Mouse (Mus musculus): ENCODE data around the gene Arx.

Arx gene

GRCm38 (mm10) chrX:93286291-93286893, at the start of gene Arx:
Gene Arx (plus strand): TSS chrX:93286445.
- in situ Hi-C loops (cut with MboI, MseI) = no loop called here

GRCm38 (mm10) chrX:93251329-93251728, 34.9 kb upstream of the Arx start:
- in situ Hi-C loops (cut with MboI, MseI) = no loop called here

GRCm38 (mm10) chrX:93275689-93276088, 10.6 kb upstream of the Arx start:
- in situ Hi-C loops (cut with MboI, MseI) = no loop called here

GRCm38 (mm10) chrX:93279940-93280339, 6.3 kb upstream of the Arx start:
- in situ Hi-C loops (cut with MboI, MseI) = no loop called here

DNA sequence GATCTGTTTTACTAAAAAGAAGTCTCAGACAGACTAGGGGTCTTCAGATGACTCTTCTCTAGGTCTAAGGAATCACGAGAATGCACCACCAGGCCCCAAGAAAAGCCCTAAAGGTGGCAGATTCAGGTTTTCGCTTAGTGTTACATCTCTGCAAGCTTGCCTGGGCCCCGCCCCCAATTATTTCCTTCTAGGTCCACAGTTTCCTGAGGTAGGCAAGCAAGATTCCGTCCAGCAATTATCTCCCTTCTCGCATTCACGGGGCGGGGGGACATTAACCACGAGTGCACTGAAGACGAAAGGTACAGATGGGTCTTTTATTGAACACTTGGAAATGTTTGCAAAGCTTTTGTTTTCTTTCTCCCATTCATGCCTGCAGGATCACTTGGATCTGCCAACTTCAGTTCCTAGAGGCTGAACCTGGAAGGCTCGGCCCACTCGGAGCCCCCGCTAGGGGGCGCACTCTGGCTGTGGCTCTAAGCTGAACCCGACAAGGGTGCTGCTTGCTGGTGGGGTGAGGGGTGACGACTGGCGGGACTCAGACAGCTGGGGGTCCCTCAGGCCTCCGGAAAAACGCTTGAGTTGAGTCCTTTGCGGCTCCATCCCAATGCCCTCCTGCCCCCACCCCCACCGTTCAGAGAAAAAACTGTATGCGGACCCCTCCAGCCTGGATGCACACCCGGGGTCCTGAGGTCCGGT, 5.1 kb upstream of the Arx start:
- in situ Hi-C loops (cut with MboI, MseI) = no loop called here

DNA sequence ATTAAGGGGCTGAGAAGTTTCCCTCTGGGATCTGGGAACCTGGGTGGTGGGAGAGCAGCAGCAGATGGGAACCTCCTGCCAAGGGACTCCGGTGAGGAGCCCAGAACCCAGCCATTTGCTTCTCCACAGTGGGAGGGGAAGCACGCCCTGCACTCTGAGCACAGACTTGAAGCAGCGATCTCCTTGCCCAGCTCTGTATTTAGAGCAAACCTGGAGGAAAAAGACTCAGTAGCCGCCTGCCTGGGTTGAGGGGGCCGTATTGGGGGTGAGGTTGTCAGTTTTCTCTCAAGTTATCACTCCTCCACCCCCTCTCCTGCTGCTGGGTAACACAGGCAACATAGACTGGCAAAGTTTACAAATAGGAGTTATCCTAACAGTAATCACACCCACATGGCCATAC, 4.5 kb upstream of the Arx start:
- in situ Hi-C loops (cut with MboI, MseI) = no loop called here

DNA sequence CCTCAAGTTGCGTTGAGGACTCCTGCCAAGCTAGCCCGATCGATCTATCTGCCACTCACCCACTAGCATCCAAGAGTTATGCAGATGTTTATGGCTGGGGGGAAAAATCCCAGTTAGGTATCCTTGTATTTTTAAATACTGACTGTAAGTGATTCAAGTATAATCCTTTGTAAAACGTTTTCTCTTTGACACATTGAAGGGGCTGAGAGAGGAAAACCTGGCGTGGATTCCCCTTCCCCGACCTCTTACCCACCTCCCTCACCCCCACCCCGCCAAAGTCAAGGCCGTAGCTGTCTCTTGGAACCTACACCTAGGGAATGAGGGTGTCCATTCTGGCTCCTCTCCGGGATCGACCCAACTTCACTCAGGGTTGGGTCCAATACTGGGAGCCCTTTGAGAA, 1.2 kb upstream of the Arx start:
- in situ Hi-C loops (cut with MboI, MseI) = no loop called here

GRCm38 (mm10) chrX:93288339-93288738, 2.1 kb downstream of the Arx start:
- in situ Hi-C loops (cut with MboI, MseI) = no loop called here

DNA sequence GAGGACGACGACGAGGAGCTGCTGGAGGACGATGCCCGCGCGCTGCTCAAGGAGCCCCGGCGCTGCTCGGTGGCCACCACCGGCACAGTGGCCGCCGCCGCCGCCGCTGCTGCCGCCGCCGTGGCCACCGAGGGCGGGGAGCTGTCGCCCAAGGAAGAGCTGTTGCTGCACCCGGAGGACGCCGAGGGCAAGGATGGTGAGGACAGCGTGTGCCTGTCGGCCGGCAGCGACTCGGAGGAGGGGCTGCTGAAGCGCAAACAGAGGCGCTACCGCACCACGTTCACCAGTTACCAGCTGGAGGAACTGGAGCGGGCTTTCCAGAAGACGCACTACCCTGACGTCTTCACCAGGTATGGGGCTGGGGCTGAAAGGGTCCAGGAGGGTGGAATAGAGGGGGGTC, 2.8 kb downstream of the Arx start:
- in situ Hi-C loops (cut with MboI, MseI) = no loop called here

DNA sequence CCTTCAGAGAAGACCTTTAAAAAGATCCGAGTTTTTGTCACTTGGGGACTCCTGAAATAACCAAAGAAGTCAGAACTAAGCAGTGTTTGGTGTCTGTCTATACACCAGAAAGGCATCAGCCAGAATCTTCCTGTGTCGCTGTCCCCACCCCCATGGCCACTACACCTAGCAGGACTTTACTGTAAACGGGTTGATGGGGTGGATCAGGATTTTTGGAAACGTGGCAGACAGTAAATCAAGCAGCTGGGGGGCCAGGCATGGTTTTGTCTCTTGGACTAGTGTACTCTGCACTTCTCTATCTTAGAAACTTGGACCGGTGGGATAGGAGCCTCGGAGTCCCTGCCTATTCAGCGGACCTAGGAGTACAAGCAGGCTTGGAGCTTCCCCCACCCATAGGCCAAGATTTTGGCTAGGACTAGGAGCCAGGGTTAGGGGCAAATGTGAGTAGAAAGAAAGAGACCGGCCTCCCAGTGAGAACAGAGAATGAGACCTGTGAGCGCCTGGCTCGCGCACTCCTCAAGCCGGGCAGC, 3.7 kb downstream of the Arx start:
- in situ Hi-C loops (cut with MboI, MseI) = no loop called here

DNA sequence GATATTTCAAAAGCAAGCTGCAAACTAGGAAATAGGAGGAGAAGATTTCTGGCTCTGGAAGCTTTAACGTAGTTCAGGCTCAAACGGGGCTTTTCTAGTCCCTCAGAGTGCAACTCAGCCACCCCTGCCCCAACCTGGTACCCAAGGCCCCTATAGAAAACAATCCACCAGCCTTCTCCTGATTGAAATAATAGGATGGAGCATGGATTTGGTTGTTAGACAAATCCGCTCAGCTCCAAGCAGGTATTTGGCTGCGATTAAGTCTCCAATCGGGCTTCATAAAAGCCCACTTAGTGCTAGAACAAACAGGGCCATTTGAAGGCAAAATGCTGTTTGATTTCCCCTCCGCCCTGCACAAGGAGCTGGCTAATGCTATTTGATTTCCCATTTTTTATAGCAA, 5.8 kb downstream of the Arx start:
- in situ Hi-C loops (cut with MboI, MseI) = no loop called here

GRCm38 (mm10) chrX:93294736-93295490, 8.7 kb downstream of the Arx start:
- in situ Hi-C loops (cut with MboI, MseI) = no loop called here

DNA sequence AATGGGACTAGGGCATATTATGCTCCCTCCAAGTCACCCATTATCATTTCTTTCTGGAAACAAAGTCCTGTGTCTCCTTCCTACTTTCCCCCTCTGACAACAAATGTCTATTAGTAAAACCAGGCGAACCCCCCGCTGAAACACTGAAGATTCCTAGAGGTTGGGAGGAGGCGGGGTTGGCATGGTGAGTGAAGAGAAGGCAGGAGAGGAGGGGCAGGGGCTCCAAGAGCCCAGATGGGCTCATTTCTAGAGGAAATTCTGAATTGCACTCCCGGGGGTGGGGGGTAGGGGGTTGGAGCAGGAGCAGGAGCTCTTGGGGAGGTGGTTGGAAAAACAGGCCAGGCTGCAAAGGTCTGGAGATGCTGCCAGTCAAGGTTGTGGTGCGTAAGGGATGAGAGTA, 9.6 kb downstream of the Arx start:
- in situ Hi-C loops (cut with MboI, MseI) = no loop called here

GRCm38 (mm10) chrX:93297001-93297441, 10.8 kb downstream of the Arx start:
- in situ Hi-C loops (cut with MboI, MseI) = no loop called here

- in situ Hi-C loops (cut with MboI, MseI) = no loop called here
Observed at GRCm38 (mm10) chrX:93299046-93299626, 12.9 kb downstream of the Arx start.

- in situ Hi-C loops (cut with MboI, MseI) = no loop called here
Observed at GRCm38 (mm10) chrX:93299771-93300170, 13.5 kb downstream of the Arx start.

DNA sequence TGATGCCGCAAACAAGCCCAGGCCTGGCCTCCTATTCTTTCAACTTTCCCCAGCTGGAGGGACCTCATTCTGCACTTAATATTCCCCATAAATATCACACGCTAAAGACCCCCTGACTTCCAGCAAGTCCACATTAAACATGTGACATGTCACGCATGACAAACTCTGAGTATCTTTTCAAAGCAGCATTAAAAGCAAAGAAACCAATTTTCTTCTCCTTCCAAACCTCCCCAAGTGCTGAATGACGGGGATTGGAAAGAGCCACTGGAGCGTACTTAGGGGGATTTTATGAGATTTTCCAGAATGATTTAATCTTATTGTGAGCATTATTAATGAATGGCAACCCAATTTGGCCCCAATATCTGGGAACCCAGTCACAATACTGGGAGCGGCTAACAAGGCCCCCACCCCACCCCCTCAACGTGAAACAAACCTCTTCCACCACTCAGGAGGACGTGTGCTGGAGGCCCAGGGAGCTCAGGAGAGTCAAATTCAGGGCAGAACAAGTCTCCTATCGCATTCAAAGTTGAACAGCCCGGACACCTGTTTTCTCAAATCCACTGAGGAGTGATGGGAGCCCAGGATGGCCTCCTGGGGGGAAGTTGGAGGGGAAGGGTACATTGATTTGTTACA, 14.1 kb downstream of the Arx start:
- in situ Hi-C loops (cut with MboI, MseI) = no loop called here

DNA sequence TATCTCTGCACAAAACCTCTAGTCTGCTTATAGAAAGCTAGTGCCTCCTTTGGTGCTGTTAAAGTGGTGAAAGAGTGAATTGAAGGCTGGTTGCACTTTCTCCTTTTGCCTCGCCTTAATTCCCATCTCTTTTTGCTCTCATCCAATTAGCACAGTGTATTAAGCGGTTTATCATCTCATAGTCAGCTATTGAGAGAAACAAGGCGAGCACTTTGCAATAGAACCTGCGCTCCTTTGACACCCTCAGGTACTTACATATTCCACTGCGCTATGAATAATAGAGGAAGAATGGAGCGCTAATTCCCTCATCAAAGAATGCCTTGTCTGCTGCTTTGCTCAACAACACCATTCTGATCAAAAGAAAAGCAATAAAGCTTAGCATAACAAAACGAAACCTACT, 15.6 kb downstream of the Arx start:
- in situ Hi-C loops (cut with MboI, MseI) = no loop called here

DNA sequence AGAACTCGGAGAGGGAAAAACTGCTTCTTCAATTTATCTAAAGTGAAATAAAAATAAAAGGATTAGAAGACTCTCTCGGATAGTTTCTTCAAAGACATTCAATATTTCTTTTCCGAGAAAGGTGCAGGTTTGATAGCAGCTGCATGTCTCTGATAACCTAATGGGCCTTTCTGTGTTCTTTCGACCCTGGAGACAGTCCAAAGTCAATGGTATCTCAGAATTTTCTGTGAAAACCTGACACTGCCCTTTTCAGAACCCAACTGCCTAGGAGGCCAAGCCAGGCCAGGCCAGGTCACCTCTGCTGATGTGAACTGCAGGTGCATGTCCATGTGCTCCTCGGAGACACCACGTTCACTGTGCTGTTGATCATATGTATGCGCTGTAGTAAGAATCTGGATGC, 19.5 kb downstream of the Arx start:
- in situ Hi-C loops (cut with MboI, MseI) = no loop called here

- in situ Hi-C loops (cut with MboI, MseI) = no loop called here
Observed at GRCm38 (mm10) chrX:93317577-93317976, 31.3 kb downstream of the Arx start.

GRCm38 (mm10) chrX:93319979-93320378, 33.7 kb downstream of the Arx start:
- in situ Hi-C loops (cut with MboI, MseI) = no loop called here

DNA sequence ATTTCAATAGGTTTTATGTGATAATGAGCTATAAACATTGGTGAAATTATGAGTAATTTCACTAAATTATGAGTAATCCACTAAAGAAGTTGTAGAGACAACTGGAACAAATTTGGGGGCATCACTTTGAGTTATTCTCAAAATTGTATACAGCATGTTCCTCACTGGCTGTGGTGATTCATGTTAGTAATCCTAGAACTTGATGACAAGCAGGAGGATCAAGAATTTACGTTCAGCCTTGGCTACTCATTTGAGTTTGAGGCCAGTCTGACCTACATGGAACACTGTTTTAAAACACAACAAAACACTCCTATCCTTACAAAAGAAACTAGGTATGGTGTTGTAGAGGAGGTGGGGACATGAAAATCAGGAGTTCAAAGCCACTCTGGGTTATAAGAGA, 35.1 kb downstream of the Arx start:
- in situ Hi-C loops (cut with MboI, MseI) = no loop called here
